Mouse (Mus musculus): ENCODE data around the gene Adprhl1. TPM values are rescaled to one million over a fixed set of nuclear protein-coding genes. Genes with fewer than 3 reads are reported as not detected.

The Adprhl1 gene
- total RNA-seq, 2 experiments from 2014 or later: 2.2 to 3.1 TPM

DNA sequence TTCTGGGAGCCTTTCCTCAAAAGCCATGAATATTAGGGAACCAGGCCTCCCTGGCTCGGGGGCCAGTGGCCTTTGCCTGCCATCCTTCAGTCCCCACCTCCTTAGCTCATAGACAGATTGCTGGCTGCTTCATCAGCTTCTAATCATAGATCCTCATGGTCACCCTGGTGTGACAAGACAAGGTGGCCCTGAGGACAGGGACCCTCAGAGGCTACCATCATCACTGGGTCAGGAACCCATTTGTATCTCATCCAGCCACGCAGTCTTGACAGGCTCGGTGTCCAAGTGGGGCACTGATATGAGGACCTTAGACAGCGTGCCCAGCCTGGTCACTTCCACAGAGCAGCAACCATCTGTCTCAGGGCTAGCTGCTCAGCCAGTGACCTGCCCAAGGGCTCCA lies 23.5 kb downstream of the Adprhl1 start:
- no peak for DNase-seq (ENCODE audit: low spot score in 2 of 2)

- DNase-seq (ENCODE audit: low spot score in 2 of 2): no peak
These were observed 24.2 kb downstream of the Adprhl1 start for GRCm38 (mm10) chr8:13229802-13230201.

- DNase-seq (ENCODE audit: low spot score in 2 of 2): no peak
These were observed 24.9 kb downstream of the Adprhl1 start for GRCm38 (mm10) chr8:13228923-13229610.

DNA sequence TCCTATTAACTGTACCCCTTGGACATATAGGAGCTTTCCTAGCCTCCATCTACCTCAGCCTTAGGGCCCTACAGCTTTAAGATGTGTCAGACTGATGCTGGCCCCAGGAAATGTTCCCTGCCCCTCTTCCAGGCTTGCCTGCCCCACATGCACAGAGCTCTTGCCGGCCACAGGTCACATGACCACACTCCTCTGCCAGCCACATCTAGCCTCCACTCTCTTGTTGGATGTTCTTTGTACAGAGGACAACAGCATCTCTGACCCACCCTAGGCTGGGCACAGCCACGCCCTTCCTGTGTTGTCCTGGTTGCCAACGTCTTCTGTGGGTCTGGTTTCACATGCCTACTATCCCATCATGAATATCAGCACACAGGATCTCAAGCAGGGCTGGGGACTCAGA lies 26.8 kb downstream of the Adprhl1 start:
- DNase-seq (ENCODE audit: low spot score in 2 of 2): no peak

DNA sequence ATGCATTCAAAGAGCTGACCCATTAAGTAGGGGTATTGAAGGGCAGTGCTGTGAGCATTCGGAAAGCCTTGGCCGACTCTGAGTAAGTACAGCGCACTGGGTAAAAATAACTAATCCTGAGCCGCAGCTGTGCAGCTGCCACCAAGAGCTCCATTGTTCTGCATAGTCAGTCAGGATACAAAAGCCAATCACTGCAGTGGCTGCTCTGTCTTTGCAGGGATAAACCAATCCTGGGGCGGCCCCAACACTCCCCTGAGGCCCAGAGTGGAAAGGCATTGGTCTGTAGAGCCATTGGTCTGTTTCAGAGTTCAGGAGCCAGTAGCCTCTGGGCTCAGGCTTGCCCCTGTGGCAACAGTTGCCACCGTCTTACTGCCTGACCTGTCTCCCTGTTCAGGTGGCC lies 27.7 kb downstream of the Adprhl1 start:
- peak; percentile 22 to 23 for DNase-seq (ENCODE audit: low spot score in 2 of 2)

GRCm38 (mm10) chr8:13224426-13224825 lies 29.5 kb downstream of the Adprhl1 start:
- no peak for DNase-seq (ENCODE audit: low spot score in 2 of 2)

DNA sequence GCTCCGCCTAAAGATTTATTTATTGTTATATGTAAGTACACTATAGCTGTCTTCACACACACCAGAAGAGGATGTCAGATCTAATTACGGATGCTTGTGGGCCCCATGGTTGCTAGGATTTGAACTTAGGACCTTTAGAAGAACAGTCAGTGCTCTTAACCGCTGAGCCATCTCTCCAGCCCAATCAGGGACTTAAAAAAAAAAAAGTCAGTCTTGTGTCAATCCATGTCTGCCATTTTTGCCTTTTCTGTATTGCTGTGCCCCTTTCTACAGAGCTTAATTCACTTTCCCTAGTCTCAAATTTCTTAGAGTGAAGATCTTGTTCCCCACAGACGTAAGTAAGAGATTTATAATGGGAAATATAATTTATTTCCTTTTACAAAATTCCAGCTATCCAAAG lies 35.5 kb downstream of the Adprhl1 start:
- no peak for DNase-seq (ENCODE audit: low spot score in 2 of 2)

GRCm38 (mm10) chr8:13217986-13218385 lies 36.0 kb downstream of the Adprhl1 start:
- DNase-seq (ENCODE audit: low spot score in 2 of 2): no peak

- DNase-seq (ENCODE audit: low spot score in 2 of 2): no peak
These were observed 36.9 kb downstream of the Adprhl1 start for GRCm38 (mm10) chr8:13217093-13217492.

GRCm38 (mm10) chr8:13216386-13216785 lies 37.6 kb downstream of the Adprhl1 start:
- DNase-seq (ENCODE audit: low spot score in 2 of 2): no peak

- peak; percentile 93 to 94 for DNase-seq (ENCODE audit: low spot score in 2 of 2)
These were observed 40.3 kb downstream of the Adprhl1 start for GRCm38 (mm10) chr8:13213479-13214268.

- no peak for DNase-seq (ENCODE audit: low spot score in 2 of 2)
These were observed 44.2 kb downstream of the Adprhl1 start for GRCm38 (mm10) chr8:13209770-13210169.

GRCm38 (mm10) chr8:13208627-13209355 lies 45.2 kb downstream of the Adprhl1 start:
- no peak for DNase-seq (ENCODE audit: low spot score in 2 of 2)

DNA sequence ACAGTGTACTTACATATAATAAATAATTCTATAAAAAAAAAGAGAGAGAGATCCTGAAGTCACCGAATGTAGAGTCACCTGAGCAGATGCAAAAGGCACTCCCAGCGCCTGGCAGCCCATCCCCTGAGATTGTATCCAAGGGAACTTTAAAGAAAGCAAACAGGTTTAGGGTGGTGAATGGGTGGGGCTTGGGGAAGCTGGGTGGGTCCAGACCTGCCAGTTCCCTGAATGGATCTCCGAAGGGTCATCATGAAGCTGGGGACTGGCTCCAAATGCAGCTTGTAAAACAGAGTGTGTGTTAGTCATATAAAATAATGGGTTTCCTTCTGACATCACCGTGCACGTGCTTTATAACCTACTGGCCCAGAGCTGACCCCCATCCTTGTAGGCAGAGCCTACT lies 47.7 kb downstream of the Adprhl1 start:
- DNase-seq (ENCODE audit: low spot score in 2 of 2): no peak

GRCm38 (mm10) chr8:13205311-13205710 lies 48.7 kb downstream of the Adprhl1 start:
- no peak for DNase-seq (ENCODE audit: low spot score in 2 of 2)

DNA sequence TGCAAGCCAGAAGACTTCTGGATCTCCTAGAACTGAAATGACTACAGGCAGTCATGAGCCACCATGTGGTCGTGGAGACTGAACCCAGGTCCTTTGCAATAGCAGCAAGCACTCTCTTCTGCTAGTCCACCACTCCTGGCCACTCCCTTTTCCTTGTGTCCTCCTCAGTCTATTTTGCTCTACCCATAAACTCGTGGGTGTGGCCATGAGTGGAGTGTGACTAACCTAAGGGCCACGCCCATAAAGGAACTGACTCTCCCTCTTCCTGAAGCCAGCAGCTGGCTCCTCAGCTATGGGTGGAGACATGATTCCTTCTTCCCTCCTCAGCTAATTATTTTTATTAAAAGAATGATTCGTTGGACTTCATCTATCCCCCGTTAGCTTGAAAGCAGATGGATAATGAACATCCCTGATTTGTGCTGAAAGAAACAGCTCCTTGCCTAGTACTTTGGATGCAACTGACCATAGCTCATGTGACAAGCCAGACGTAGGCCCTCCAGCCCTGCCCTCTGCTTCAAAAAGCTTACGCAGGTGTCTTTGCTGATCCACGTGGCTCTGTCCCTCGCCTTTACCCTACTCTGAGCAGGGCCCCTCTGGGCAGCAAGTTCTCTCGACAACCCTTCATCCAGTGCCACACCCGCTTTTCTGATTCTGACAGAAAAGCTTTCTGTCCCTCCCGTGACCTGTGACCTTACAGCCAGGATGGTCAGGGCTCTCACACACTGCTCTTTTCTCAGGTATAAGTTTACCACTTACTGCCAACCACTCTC lies 49.4 kb downstream of the Adprhl1 start:
- DNase-seq (ENCODE audit: low spot score in 2 of 2): no peak

GRCm38 (mm10) chr8:13203472-13203871 lies 50.5 kb downstream of the Adprhl1 start:
- no peak for DNase-seq (ENCODE audit: low spot score in 2 of 2)

DNA sequence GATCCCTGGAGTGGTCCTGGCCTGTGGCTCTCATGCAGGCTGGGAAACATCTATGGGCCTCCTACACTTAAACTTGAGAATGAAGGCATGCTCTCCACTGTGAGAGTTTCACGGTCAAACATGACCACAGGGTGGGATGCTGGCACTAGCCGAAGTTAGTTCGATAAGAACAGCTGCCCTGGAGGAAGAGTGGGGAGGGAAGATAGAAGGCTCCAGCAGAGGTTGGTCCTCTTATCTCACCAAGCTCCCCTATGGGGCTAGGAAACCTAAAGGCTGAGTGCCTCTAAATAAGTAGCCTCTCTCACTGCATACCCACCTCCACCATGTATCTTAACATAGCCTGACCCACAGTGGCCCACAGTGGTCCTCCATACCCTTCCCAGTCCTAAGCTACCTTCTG lies 51.2 kb downstream of the Adprhl1 start:
- no peak for DNase-seq (ENCODE audit: low spot score in 2 of 2)

GRCm38 (mm10) chr8:13202041-13202440 lies 51.9 kb downstream of the Adprhl1 start:
- DNase-seq (ENCODE audit: low spot score in 2 of 2): no peak

DNA sequence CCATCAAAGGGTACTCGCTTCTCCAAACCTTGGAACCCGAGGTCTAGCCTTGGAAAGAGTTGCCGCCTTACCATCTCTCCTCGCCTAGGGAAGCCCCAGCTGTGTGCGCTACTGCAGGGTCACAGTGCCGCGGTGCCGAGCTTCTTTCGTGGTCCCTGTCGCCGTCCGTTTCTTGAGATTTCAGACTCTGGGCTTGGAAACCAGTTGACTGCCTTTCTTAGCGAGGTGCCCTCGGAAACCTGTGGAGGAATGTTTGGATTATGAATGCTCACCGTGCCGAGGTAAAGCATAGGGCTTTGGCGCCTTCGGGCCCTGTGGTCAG lies 53.0 kb downstream of the Adprhl1 start:
- DNase-seq (ENCODE audit: low spot score in 2 of 2): no peak

- DNase-seq (ENCODE audit: low spot score in 2 of 2): peak; percentile 52 to 68
These were observed 53.5 kb downstream of the Adprhl1 start, which contains the start of gene Grtp1 for GRCm38 (mm10) chr8:13200301-13201012. Gene Grtp1 (minus strand): TSS chr8:13200620.
